Mouse (Mus musculus) hindbrain, embryonic 11.5 days (tissue): ENCODE measurements around the gene Pald1. TPM values are rescaled to one million over a fixed set of nuclear protein-coding genes. Genes with fewer than 3 reads are reported as not detected.

ENCODE experiments used
- ATAC-seq: fragments of 200-750 bp; cut with Nextera tagmentation; 2 replicates; pipeline ENCODE4 v1.8.0; 2017; ENCODE audit warnings: mild to moderate bottlenecking, moderate TSS enrichment, moderate library complexity; ENCODE audit not compliant: low FRiP score
- DNase-seq: peaks from one replicate; pipeline ENCODE4 v3.0.0-alpha.2; 2015; ENCODE audit warnings: low spot score
- H3K27ac ChIP-seq: fragments of 300-500 bp; sonication (generic); 2 replicates; pipeline ENCODE4 v1.5.1; 2014; ENCODE audit warnings: mild to moderate bottlenecking, low read depth, low read length
- H3K27me3 ChIP-seq: fragments of 300-500 bp; sonication (generic); 2 replicates; pipeline ENCODE4 v1.6.1; 2014; ENCODE audit warnings: mild to moderate bottlenecking, low read length, moderate library complexity, mixed read lengths; ENCODE audit not compliant: control insufficient read depth, insufficient read depth
- H3K36me3 ChIP-seq: fragments of 300-500 bp; sonication (generic); 2 replicates; pipeline ENCODE4 v1.6.1; 2014; ENCODE audit warnings: mild to moderate bottlenecking, low read length, moderate library complexity, mixed read lengths; ENCODE audit not compliant: control insufficient read depth, insufficient read depth
- H3K4me1 ChIP-seq: fragments of 300-500 bp; sonication (generic); replicated peaks from 2 replicates; pipeline ENCODE4 v1.6.1; 2014; ENCODE audit warnings: low read length, mixed read lengths; ENCODE audit not compliant: control insufficient read depth, insufficient read depth
- H3K4me2 ChIP-seq: fragments of 300-500 bp; sonication (generic); replicated peaks from 2 replicates; pipeline ENCODE4 v1.6.1; 2014; ENCODE audit warnings: mild to moderate bottlenecking, low read depth, low read length
- H3K4me3 ChIP-seq: fragments of 300-500 bp; sonication (generic); 2 replicates; pipeline ENCODE4 v1.5.1; 2014; ENCODE audit warnings: low read depth, low read length
- H3K9ac ChIP-seq: fragments of 300-500 bp; sonication (generic); 2 replicates; pipeline ENCODE4 v1.6.1; 2014; ENCODE audit warnings: low read depth, low read length
- H3K9me3 ChIP-seq: fragments of 300-500 bp; sonication (generic); 2 replicates; pipeline ENCODE4 v1.6.1; 2016; ENCODE audit warnings: low read length; ENCODE audit not compliant: control insufficient read depth
- WGBS: fragments of 180-500 bp; shearing (Covaris S2); extraction: QIAGEN DNeasy Blood & Tissue Kit; methylation state at CpG from one replicate; pipeline ENCODE4 v1.1.7; 2014; 5-methylcytosine and 5-hydroxymethylcytosine counted together
- polyA plus RNA-seq: library from polyadenylated mRNA; unstranded; fragments of >200 nt; fragmentation: Nextera tagmentation; extraction: Ambion mirVana; gene quantifications from 2 replicates; pipeline ENCODE4 v1.2.1, GENCODE M21; 2014

Gene Pald1
- polyA plus RNA-seq, 1 experiment from 2014 or later: 13.6 TPM

DNA sequence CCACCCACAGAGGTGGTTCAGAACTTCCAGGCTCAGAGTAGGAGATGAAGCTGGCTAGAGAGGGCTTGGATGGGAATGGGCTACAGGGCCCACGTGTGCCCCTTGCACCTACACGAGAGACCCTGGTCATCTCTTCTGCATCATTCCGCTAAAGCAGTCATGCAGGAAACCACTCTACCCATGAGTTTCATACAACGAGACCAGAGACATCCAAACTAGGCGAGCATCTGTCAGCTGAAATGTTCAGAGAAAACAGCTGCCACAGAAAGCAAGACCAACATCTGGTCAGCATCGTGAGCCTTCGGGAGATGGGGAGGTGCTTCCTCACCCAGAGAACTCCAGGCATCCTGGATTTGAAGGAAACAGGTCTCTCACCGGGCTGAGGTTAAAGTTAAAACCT is 26.8 kb downstream of the Pald1 start:
- Histone ChIP-seq H3K9me3 (no peaks in the 10 kb centered on the region), H3K36me3 (no peaks in the 10 kb centered on the region), H3K4me2 (no peak overlapping the region), H3K4me1 (no peaks in the 10 kb centered on the region), H3K4me3 (no peak overlapping the region), H3K27ac (no peak overlapping the region), H3K9ac (no peak overlapping the region), H3K27me3 (no peaks in the 10 kb centered on the region)
- ATAC-seq: no peak
- 91% methylated on average over 8 of the region's 8 CpGs for WGBS
- DNase-seq: no peak

DNA sequence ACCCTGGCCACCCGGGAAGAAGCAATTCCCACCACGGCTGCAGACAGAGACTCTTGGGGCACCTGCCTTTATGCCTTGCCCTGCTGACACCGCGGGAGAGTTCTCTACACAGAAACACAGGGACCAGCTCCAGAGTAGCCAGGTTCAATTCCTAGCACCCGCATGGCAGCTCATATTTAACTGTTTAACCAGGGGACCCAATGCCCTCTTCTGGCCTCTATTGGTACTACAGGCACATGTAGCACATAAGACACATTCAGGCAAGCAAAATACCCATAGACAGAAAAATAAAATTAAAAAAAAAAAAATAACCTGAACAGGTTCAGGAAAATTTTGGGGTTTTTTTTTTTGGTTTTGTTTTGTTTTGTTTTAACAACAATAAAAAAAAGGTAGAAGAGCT is 27.2 kb downstream of the Pald1 start:
- 93% methylated on average over 5 of the region's 5 CpGs for WGBS
- H3K36me3 ChIP-seq: no peaks in the 10 kb centered on the region
- no peaks in the 10 kb centered on the region for H3K4me1 ChIP-seq
- H3K9me3 ChIP-seq: no peaks in the 10 kb centered on the region
- H3K4me2 ChIP-seq: no peak overlapping the region
- no peak overlapping the region for H3K4me3 ChIP-seq
- ATAC-seq: no peak
- H3K27ac ChIP-seq: no peak overlapping the region
- no peak overlapping the region for H3K9ac ChIP-seq
- no peaks in the 10 kb centered on the region for H3K27me3 ChIP-seq
- DNase-seq: no peak

DNA sequence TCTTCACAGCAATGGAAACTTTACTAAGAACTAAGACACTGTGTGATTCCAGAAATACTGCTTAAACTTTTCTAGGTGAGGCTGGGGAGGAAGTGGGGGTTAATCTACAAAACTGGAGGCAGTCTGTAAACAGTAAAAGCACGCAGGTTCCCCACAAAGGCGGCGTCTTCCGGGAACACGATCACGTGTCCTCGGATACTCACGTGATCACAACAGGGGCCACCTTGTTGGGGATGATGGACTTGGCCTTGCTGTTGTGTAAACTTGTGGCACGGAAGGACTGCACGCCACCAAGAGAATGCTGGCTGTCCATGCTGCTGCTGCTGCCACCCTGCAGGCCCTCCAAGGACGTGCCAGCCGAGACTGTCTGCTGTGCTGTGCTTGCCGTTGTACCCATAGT is 27.7 kb downstream of the Pald1 start:
- no peak overlapping the region for H3K9ac ChIP-seq
- H3K4me2 ChIP-seq: no peak overlapping the region
- no peaks in the 10 kb centered on the region for H3K36me3 ChIP-seq
- no peak for ATAC-seq
- no peaks in the 10 kb centered on the region for H3K27me3 ChIP-seq
- no peaks in the 10 kb centered on the region for H3K9me3 ChIP-seq
- H3K4me1 ChIP-seq: no peaks in the 10 kb centered on the region
- no peak overlapping the region for H3K27ac ChIP-seq
- no peak overlapping the region for H3K4me3 ChIP-seq
- no peak for DNase-seq
- 97% methylated on average over 13 of the region's 13 CpGs for WGBS

DNA sequence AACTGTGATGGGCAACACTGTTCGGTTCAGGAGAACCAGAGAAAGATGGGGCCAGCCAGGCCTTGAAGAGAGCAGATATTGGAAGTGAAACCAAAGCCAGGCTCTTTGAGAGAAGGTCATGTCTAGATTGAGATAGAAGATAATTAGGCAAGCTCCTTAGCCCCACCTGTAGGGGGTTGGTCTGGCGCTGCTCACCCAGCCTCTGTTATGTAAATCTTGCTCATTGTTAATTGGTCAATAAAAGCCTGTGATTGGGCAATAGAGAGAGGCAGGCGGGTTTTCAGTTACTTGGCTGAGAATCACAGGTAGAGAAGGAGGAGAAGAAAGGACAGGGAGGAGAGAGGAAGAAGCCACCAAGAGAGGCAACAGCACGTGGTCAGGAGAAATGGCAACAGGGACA is 32.1 kb downstream of the Pald1 start:
- H3K27me3 ChIP-seq: no peaks in the 10 kb centered on the region
- H3K4me2 ChIP-seq: no peak overlapping the region
- H3K4me1 ChIP-seq: no peaks in the 10 kb centered on the region
- ATAC-seq (no peak), DNase-seq (no peak)
- H3K9ac ChIP-seq: no peak overlapping the region
- 0 out of 2 replicates have a peak, but pooled peaks cover 2% of the 10 kb centered on the region for H3K36me3 ChIP-seq
- H3K27ac ChIP-seq: no peak overlapping the region
- H3K9me3 ChIP-seq: no peaks in the 10 kb centered on the region
- no peak overlapping the region for H3K4me3 ChIP-seq
- WGBS: 72% methylated on average over 4 of the region's 4 CpGs

DNA sequence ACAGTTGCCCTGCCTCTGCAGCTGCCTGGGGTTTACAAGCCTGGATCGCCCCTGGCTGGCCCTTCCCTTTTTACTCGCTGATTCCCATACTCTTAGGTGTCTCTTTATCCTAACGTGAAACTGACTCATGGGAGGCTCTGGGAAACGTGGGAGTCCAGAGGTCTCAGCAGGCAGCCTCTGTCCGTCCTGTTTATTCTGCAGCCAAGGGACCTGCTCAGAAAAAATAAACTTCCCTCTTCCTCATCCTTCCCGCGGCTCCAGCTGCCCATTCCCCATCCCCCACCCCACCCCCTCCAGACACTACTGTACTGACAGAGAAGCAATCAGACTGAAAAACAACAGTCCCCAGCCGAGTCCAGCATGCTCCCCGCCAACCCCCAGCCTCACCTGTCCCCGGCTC is 37.0 kb downstream of the Pald1 start:
- ATAC-seq (no peak), DNase-seq (no peak)
- WGBS: 25% methylated on average over 10 of the region's 10 CpGs
- H3K9ac ChIP-seq: no peak overlapping the region
- H3K9me3 ChIP-seq: no peaks in the 10 kb centered on the region
- H3K4me3 ChIP-seq: no peak overlapping the region
- H3K4me1 ChIP-seq: no peaks in the 10 kb centered on the region
- H3K4me2 ChIP-seq: no peak overlapping the region
- no peaks in the 10 kb centered on the region for H3K27me3 ChIP-seq
- 0 out of 2 replicates have a peak, but pooled peaks cover 2% of the 10 kb centered on the region for H3K36me3 ChIP-seq
- H3K27ac ChIP-seq: no peak overlapping the region

DNA sequence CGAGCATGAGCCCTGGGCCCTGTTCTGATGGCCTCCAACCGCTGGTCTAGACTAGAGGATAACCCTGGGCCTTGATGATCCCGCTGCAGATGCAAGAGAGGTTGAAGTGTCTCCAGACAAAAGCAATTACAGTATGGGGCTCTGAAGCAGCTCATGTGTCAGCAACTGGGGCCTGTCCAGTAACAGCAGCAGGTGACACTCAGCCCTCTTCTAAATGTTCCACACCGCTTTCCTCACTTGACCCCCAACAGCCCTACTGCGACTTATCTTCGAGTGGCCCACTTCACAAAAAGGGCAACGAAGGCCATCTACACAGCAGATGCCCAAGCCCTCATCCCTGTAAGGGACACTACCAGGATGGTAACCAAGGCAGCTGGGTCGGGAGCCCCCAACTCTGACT is 38.2 kb downstream of the Pald1 start:
- no peak overlapping the region for H3K9ac ChIP-seq
- H3K27ac ChIP-seq: no peak overlapping the region
- no peaks in the 10 kb centered on the region for H3K4me1 ChIP-seq
- no peak overlapping the region for H3K4me3 ChIP-seq
- H3K27me3 ChIP-seq: no peaks in the 10 kb centered on the region
- no peaks in the 10 kb centered on the region for H3K9me3 ChIP-seq
- DNase-seq: no peak
- 76% methylated on average over 8 of the region's 8 CpGs for WGBS
- H3K36me3 ChIP-seq: 0 out of 2 replicates have a peak, but pooled peaks cover 2% of the 10 kb centered on the region
- no peak for ATAC-seq
- no peak overlapping the region for H3K4me2 ChIP-seq

DNA sequence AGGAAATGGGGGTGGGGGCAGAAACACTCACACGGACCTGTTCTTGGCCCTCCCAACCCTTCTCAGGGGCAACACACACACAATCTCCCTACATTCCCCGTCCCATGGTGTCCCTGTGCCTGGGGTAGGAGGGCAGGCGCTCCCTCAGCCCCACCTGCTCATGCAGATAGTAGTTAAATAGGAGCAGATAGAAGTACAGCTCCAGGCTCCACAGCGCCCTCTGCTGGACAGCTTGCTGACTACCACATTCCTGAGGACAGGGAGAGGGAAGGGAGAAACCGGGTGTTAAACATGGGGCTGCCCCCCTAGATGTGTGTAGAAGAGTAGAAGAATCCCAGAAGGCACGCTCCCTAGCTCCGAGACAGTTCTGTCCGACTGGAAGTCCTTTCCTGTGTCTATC is 39.4 kb downstream of the Pald1 start:
- Histone ChIP-seq H3K9ac (no peak overlapping the region), H3K27ac (no peak overlapping the region), H3K4me1 (no peaks in the 10 kb centered on the region), H3K4me2 (no peak overlapping the region), H3K27me3 (no peaks in the 10 kb centered on the region), H3K4me3 (no peak overlapping the region), H3K36me3 (no peaks in the 10 kb centered on the region), H3K9me3 (no peaks in the 10 kb centered on the region)
- DNase-seq (peak; percentile 73), ATAC-seq (no peak)
- 63% methylated on average over 8 of the region's 8 CpGs for WGBS

DNA sequence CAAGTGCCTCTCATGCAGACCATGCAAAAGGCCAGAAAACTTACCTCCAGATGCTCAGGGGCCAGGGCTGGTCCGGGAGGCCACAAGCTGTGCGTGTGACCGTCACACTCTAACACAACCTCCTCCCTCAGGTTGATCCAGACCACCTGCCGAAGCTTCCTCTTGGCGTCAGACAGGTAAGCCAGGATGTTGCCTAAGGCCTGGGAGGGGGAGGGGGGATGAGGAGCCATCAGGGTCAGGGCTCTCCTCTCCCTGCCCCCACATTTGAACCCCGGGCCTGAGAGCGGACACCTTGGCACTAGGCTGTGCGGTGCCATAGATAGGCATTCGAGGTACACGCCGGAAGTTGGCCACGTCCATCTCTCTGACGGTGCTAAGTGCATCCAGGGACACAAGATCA is 40.6 kb downstream of the Pald1 start:
- Histone ChIP-seq H3K9ac (no peak overlapping the region), H3K4me2 (no peak overlapping the region), H3K9me3 (no peaks in the 10 kb centered on the region), H3K4me1 (no peaks in the 10 kb centered on the region), H3K4me3 (no peak overlapping the region), H3K36me3 (no peaks in the 10 kb centered on the region), H3K27ac (no peak overlapping the region), H3K27me3 (no peaks in the 10 kb centered on the region)
- 94% methylated on average over 13 of the region's 13 CpGs for WGBS
- DNase-seq (no peak), ATAC-seq (no peak)

DNA sequence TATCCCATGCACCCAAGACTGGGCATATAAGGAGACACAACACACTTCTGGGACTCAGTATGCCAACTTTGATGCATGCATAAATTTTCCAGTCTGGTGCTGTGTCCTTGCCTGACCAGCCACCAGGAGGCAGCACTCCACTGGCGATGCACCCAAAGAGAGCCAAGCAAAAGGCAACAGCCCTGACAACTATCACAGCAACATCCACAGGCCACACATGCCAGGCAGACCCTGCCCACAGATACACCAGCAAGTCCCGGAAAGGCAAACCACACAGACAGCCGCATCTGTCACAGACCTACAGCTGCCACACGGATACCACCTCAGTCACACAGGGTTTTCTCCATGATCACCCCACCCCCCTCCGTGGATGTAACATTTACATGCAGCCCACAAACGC is 41.8 kb downstream of the Pald1 start:
- 71% methylated on average over 6 of the region's 6 CpGs for whole genome bisulfite sequencing
- ATAC-seq: 0 out of 2 replicates have a peak, but pooled peaks have one; percentile 25

More for the DNA sequence above, 41.8 kb downstream of the Pald1 start:
- H3K4me3 ChIP-seq: no peak overlapping the region
- H3K27me3 ChIP-seq: no peaks in the 10 kb centered on the region
- H3K36me3 ChIP-seq: no peaks in the 10 kb centered on the region
- H3K9me3 ChIP-seq: no peaks in the 10 kb centered on the region
- no peak overlapping the region for H3K9ac ChIP-seq
- H3K27ac ChIP-seq: no peak overlapping the region
- no peaks in the 10 kb centered on the region for H3K4me1 ChIP-seq
- DNase-seq: peak; percentile 77
- H3K4me2 ChIP-seq: no peak overlapping the region
